In the genomic region with DNA sequence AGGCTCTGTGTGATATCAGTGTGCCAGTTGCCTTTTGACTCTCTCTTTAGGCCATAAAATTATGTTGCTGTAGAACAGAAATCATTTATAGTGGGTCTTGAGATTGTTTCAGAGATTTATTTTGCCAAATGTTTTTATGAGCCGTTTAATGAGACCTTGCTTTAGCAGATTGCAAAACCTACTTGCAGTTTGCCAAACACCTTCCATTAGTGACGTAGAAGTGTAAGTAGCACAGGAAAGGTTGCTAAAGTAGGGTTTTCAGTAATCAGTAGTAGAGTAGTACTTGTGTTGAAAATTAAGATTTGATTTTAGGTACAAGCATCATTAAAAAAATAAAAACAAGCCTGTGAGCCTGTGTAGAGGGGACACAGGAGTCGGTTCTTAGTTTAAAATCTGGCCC, we compare ENCODE assay signal across 17 mouse cellular contexts.
"Had no signal": no experiment of that assay in that cellular context is flagged by ENCODE, and none has a peak within 500 bp of the region (broad histone marks: within the 10 kb centered on the region; RNA-seq: fewer than 3 reads in every experiment).

No protein-coding gene starts in this region.

- H3K4me1 ChIP-seq: lung, embryonic 15.5 days; midbrain, embryonic 13.5 days; midbrain, embryonic 15.5 days; neural tube, embryonic 12.5 days had no signal

- DNase-seq: lung, adult 2 months; lung, postnatal 4 days; retina, postnatal 1 day; right cerebral cortex, adult 18-20 months; right cerebral cortex, postnatal 25 days; right cerebral cortex, postnatal 4 days; spleen, adult 18-20 months; thymus, adult 18-20 months; thymus, postnatal 14 days; thymus, postnatal 36 days had no signal

- H3K27me3 ChIP-seq: lung, embryonic 15.5 days; megakaryocyte, embryonic 14.5 days; midbrain, embryonic 13.5 days; midbrain, embryonic 15.5 days; neural tube, embryonic 12.5 days had no signal

- H3K9me3 ChIP-seq: lung, embryonic 15.5 days; megakaryocyte, embryonic 14.5 days; midbrain, embryonic 13.5 days; midbrain, embryonic 15.5 days; neural tube, embryonic 12.5 days had no signal

- H3K4me2 ChIP-seq: lung, embryonic 15.5 days; midbrain, embryonic 11.5 days; midbrain, embryonic 13.5 days; midbrain, embryonic 15.5 days; neural tube, embryonic 12.5 days had no signal

- ATAC-seq: lung, postnatal 0 days; midbrain, embryonic 13.5 days; midbrain, embryonic 15.5 days had no signal

- H3K27ac ChIP-seq: lung, embryonic 15.5 days; midbrain, embryonic 13.5 days; midbrain, embryonic 15.5 days; neural tube, embryonic 12.5 days had no signal

- H3K9ac ChIP-seq: lung, embryonic 15.5 days; midbrain, embryonic 13.5 days; midbrain, embryonic 15.5 days; neural tube, embryonic 12.5 days had no signal

- H3K4me3 ChIP-seq: lung, embryonic 15.5 days; megakaryocyte, embryonic 14.5 days; midbrain, embryonic 13.5 days; midbrain, embryonic 15.5 days; neural tube, embryonic 12.5 days had no signal

- H3K36me3 ChIP-seq: lung, embryonic 15.5 days; midbrain, embryonic 13.5 days; midbrain, embryonic 15.5 days; neural tube, embryonic 12.5 days had no signal
